11 mouse cellular contexts compared by ENCODE assay signal in genomic region chr11:36490085-36490484, GRCm38 (mm10).
DNase-seq lines count a peak whose midpoint lies in the region; ATAC-seq lines count a peak whose summit lies in the region.
"Had no signal": no experiment of that assay in that cellular context is flagged by ENCODE, and none has a peak within 500 bp of the region (broad histone marks: within the 10 kb centered on the region; RNA-seq: fewer than 3 reads in every experiment).

No protein-coding gene starts in this region.

- no peak overlapping the region for H3K9ac ChIP-seq in limb, embryonic 11.5 days (ENCODE audit: low read length)
- no peak overlapping the region for H3K9ac ChIP-seq in kidney, embryonic 15.5 days

- 62% methylated on average over 7 of the region's 7 CpGs for WGBS in limb, embryonic 11.5 days
- 71% methylated on average over 7 of the region's 7 CpGs for WGBS in limb, embryonic 10.5 days
- 67% methylated on average over 7 of the region's 7 CpGs for WGBS in kidney, embryonic 15.5 days

- peak; percentile 13 for DNase-seq in cerebellum, adult 11 months
- DNase-seq in cerebellum, adult 9-11 months = no peak
- DNase-seq in limb, embryonic 11.5 days (ENCODE audit: low spot score) = peak; percentile 56
- DNase-seq in limb, embryonic 10.5 days (ENCODE audit: low spot score) = no peak
- peak; percentile 47 for DNase-seq in adrenal gland, postnatal 14 days
- peak; percentile 42 for DNase-seq in forelimb bud, embryonic 11.5 days (ENCODE audit: low read depth, low spot score)
- DNase-seq: B cell, adult 2 months; kidney, postnatal 14 days; thymus, postnatal 36 days had no signal

- no peaks in the 10 kb centered on the region for H3K36me3 ChIP-seq in limb, embryonic 11.5 days (ENCODE audit: control insufficient read depth, insufficient read depth, low read length)
- H3K36me3 ChIP-seq in limb, embryonic 10.5 days = no peaks in the 10 kb centered on the region
- no peaks in the 10 kb centered on the region for H3K36me3 ChIP-seq in kidney, embryonic 15.5 days

- H3K27ac ChIP-seq in limb, embryonic 11.5 days (replicated peaks; ENCODE audit: low read depth, low read length) = no peak overlapping the region
- no peak overlapping the region for H3K27ac ChIP-seq in limb, embryonic 10.5 days
- H3K27ac ChIP-seq in kidney, embryonic 15.5 days = no peak overlapping the region

- no peaks in the 10 kb centered on the region for H3K9me3 ChIP-seq in limb, embryonic 11.5 days (ENCODE audit: control insufficient read depth, low read length)
- no peaks in the 10 kb centered on the region for H3K9me3 ChIP-seq in limb, embryonic 10.5 days (replicated peaks)
- no peaks in the 10 kb centered on the region for H3K9me3 ChIP-seq in kidney, embryonic 15.5 days (replicated peaks)

- H3K27me3 ChIP-seq in limb, embryonic 11.5 days (ENCODE audit: control insufficient read depth, insufficient read depth, low read length) = no peaks in the 10 kb centered on the region
- H3K27me3 ChIP-seq in limb, embryonic 10.5 days (ENCODE audit: low read depth, poor library complexity, severe bottlenecking) = peaks cover 4% of the 10 kb centered on the region; the same call in 1 of the 2 replicates
- H3K27me3 ChIP-seq in kidney, embryonic 15.5 days = no peaks in the 10 kb centered on the region

- no peak for ATAC-seq in limb, embryonic 11.5 days (ENCODE audit: insufficient number of reproducible peaks, low FRiP score, low TSS enrichment, low read depth)
- ATAC-seq in megakaryocyte progenitor cell, adult 5-6 weeks (replicated peaks; ENCODE audit: poor library complexity) = no peak
- ATAC-seq in kidney, embryonic 15.5 days (replicated peaks; ENCODE audit: low FRiP score) = no peak

- no peak overlapping the region for H3K4me3 ChIP-seq in limb, embryonic 11.5 days (ENCODE audit: low read depth, low read length)
- no peak overlapping the region for H3K4me3 ChIP-seq in limb, embryonic 10.5 days
- no peak overlapping the region for H3K4me3 ChIP-seq in kidney, embryonic 15.5 days (replicated peaks)

- no peaks in the 10 kb centered on the region for H3K4me1 ChIP-seq in limb, embryonic 11.5 days (ENCODE audit: control insufficient read depth, insufficient read depth, low read length)
- 0 out of 2 replicates have a peak, but pooled peaks cover 2% of the 10 kb centered on the region for H3K4me1 ChIP-seq in limb, embryonic 10.5 days
- no peaks in the 10 kb centered on the region for H3K4me1 ChIP-seq in kidney, embryonic 15.5 days

- H3K4me2 ChIP-seq in limb, embryonic 11.5 days (ENCODE audit: low read depth, severe bottlenecking) = no peak overlapping the region
- no peak overlapping the region for H3K4me2 ChIP-seq in kidney, embryonic 15.5 days

Comparison
In these comparisons a context has a peak if more than half of its experiments do, and no peak if none do; other contexts are left out.
1. DNase-seq: peak in cerebellum, adult 11 months (single experiment), limb, embryonic 11.5 days (single experiment), adrenal gland, postnatal 14 days (single experiment) and forelimb bud, embryonic 11.5 days (single experiment); none in cerebellum, adult 9-11 months (single experiment) and limb, embryonic 10.5 days (single experiment).